Mouse (Mus musculus): Measurements from ENCODE around the gene Greb1. TPM values are rescaled to one million over a fixed set of nuclear protein-coding genes. Genes with fewer than 3 reads are reported as not detected.

The Greb1 gene
- 0.59 and 0.74 TPM in 2 replicates for polyA plus RNA-seq (2015; fragmentation: Nextera tagmentation; extraction: Ambion mirVana)

DNA sequence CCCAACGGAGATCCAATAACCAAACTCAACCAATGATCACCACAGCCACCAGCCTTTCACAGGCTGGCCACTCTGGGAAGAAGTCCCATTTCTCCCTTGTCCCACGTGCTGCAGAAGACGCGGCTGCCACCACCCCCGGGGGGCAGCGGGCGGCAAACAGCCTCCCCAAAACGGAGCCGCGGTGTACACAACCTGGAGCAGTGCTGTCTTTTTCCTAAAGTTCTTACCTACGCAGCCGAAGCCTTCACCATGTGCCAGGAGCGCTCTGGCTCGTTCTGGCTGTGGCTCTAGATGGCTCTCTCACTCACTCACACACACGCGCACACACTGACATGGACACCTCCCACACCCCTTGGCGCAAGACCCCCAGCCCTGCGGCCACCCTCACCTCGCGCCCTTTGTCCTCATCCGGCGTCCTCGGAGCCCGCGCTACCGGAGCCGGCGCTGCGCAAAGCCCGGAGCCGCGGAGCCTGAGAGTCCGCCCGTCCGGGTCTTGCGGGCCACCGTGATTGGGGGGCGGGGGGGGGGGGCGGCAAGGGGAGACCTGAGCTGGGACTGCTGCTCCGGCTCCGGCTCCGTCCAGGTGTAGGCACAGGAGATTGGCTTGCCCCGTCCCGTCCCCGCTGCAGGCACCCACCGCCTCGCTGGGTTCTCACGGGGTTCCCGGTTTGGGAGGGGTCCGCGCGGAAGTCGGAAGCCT is at the start of gene Greb1:
Gene Greb1, minus strand, starts transcription at position 628 of the 700 bp plus-strand sequence.
- no peak within 1 kb of the TSS; the same call in 1 of the 2 replicates for H3K9ac ChIP-seq
- no peaks in the 10 kb centered on the region for H3K4me1 ChIP-seq (replicated peaks)
- peaks cover 57% of the 10 kb centered on the region for H3K27me3 ChIP-seq
- no peaks in the 10 kb centered on the region for H3K9me3 ChIP-seq (replicated peaks)
- no peaks in the 10 kb centered on the region for H3K36me3 ChIP-seq (replicated peaks)
- under 1% methylated on average over 53 of the region's 53 CpGs for WGBS (ENCODE audit: insufficient replicate concordance)
- peak; percentile 31 for ATAC-seq (ENCODE audit: insufficient read depth)
- peak within 1 kb of the TSS; percentile 50 for H3K4me3 ChIP-seq (replicated peaks)
- no peak within 1 kb of the TSS for H3K27ac ChIP-seq (replicated peaks)
- peak within 1 kb of the TSS; percentile 63 for H3K4me2 ChIP-seq

DNA sequence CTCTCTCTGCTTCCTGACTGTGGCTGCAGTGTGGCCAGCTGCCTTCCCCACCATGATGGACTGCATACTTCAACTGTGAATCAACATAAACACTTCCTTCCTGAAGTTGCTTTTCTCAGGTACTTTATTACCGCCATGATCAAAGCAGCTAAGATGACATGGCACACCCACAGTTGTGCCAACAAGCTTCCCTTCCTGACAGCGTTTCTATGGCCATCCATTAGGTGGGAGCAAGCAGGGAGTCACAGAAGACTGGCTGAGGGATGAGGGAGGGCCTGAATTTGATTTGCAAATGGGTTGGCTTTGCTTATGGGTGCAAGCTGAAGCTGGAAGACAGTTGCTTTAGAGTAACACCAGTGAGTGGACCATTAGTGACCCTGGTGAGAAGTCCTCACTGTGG is 49.1 kb upstream of the Greb1 start:
- Histone ChIP-seq H3K27ac (replicated peaks) (no peak overlapping the region), H3K9ac (no peak overlapping the region), H3K27me3 (no peaks in the 10 kb centered on the region), H3K4me2 (no peak overlapping the region), H3K36me3 (replicated peaks) (no peaks in the 10 kb centered on the region), H3K9me3 (replicated peaks) (no peaks in the 10 kb centered on the region), H3K4me1 (replicated peaks) (peaks cover 4% of the 10 kb centered on the region; the same call in 1 of the 2 replicates), H3K4me3 (replicated peaks) (no peak overlapping the region)
- no peak for ATAC-seq (ENCODE audit: insufficient read depth)
- WGBS (ENCODE audit: insufficient replicate concordance): 36% methylated on average over 2 of the region's 2 CpGs

DNA sequence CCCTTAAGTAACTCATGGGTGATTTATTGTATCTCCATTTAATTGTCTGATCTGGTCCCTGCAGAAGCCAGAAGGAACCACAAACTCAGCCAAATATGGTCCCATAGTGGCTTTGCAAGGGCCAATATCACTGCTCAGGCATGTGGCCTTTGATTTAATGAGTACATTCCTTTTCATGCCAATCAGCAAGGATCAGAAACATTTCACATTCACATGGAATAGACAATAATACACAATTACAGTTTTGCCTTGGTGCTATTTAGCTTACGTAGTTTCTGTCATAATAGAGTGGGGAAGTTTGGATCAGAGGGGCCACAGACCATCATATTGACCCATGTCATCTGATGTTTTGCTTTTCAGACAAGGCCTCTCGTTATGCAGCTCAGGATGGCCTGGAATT is 47.8 kb upstream of the Greb1 start:
- no peak for ATAC-seq (ENCODE audit: insufficient read depth)
- 69% methylated on average over 2 of the region's 2 CpGs for WGBS (ENCODE audit: insufficient replicate concordance)
- H3K4me2 ChIP-seq: no peak overlapping the region
- H3K27me3 ChIP-seq: no peaks in the 10 kb centered on the region
- no peak overlapping the region for H3K4me3 ChIP-seq (replicated peaks)
- no peaks in the 10 kb centered on the region for H3K9me3 ChIP-seq (replicated peaks)
- no peaks in the 10 kb centered on the region for H3K36me3 ChIP-seq (replicated peaks)
- H3K27ac ChIP-seq (replicated peaks): no peak overlapping the region
- no peak overlapping the region for H3K9ac ChIP-seq
- H3K4me1 ChIP-seq (replicated peaks): peaks cover 4% of the 10 kb centered on the region; the same call in 1 of the 2 replicates

DNA sequence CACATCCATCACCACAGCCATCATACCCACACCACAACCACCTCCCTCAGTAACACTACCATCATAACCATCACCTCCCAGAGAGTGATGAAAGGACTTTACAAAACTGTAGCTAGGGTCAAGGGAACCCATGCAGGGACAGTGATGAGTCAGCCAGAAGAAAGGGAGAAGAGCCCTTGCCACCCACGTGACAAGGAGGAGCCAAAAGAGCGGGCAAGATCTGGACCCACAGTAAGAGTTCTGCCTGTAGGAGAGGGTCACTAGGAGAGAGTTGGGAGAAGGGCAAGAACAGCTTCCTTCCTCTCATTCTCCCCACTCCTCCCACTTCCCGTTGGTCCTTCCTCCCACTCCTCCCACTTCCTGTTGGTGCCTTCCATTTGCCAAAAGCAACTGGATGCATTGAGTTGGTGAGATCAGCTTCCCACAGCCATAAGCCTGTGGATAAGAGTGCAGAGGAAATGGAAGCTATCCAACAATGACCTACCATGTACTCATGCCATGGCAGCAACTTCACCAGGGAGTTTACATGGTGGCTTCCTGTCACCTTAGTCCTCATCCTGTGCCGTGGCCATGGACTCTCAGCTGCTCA is 46.6 kb upstream of the Greb1 start:
- H3K9ac ChIP-seq: no peak overlapping the region
- no peaks in the 10 kb centered on the region for H3K27me3 ChIP-seq
- H3K4me2 ChIP-seq: no peak overlapping the region
- no peak for ATAC-seq (ENCODE audit: insufficient read depth)
- H3K9me3 ChIP-seq (replicated peaks): no peaks in the 10 kb centered on the region
- no peak overlapping the region for H3K27ac ChIP-seq (replicated peaks)
- H3K36me3 ChIP-seq (replicated peaks): no peaks in the 10 kb centered on the region
- no peak overlapping the region for H3K4me3 ChIP-seq (replicated peaks)
- H3K4me1 ChIP-seq (replicated peaks): peaks cover 4% of the 10 kb centered on the region; the same call in 1 of the 2 replicates
- WGBS (ENCODE audit: insufficient replicate concordance): 36% methylated on average over 4 of the region's 4 CpGs

DNA sequence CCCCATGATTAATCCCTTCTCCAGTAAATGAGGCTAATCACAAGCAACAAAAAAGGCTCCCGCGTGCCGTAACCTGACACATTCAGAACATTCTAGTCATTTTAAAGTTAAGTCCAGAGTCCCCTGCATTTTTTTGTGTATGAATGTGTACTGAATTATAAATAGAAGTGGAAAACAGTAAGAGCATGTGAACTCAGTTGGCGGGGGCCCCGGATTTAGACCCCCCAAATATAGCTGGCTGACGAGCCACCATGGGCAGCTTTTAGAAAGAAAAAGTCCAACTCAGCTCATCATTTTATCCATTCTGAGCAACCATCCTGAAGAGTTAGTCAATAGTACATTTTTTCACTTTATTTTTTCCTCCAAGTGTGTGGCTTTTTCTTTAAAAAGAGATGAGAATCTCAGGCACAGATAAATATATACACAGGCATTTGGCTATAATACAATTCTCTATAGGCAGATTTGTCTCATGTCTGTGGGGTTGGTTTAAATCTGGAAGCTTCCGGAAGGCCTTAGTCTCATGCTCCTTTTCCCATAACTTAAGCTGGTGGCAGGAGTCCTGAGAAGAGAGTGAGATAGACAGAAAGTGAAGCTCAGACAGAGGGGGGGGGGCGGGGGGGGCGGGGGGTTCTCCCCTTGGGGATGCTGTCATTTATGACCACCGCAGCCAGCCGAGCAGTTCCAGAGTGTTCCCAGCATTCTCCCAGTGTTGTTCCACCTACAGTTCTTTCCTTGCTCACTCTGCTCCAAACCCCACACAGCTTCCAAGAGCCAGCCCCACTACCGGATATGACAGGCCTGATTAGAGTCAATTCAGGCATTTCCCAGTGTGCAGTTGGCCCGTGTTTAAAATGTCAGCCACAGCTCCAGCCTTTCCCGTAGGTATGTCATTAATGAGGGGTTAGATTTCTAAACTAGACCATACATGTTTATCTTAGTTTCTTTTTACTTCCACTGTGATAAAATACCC is 44.2 kb upstream of the Greb1 start:
- Histone ChIP-seq H3K4me3 (replicated peaks) (no peak overlapping the region), H3K9me3 (replicated peaks) (no peaks in the 10 kb centered on the region), H3K27me3 (no peaks in the 10 kb centered on the region), H3K36me3 (replicated peaks) (no peaks in the 10 kb centered on the region), H3K9ac (no peak overlapping the region), H3K4me2 (no peak overlapping the region), H3K27ac (replicated peaks) (no peak overlapping the region), H3K4me1 (replicated peaks) (no peaks in the 10 kb centered on the region)
- ATAC-seq (ENCODE audit: insufficient read depth): no peak
- 55% methylated on average over 14 of the region's 14 CpGs for WGBS (ENCODE audit: insufficient replicate concordance)

DNA sequence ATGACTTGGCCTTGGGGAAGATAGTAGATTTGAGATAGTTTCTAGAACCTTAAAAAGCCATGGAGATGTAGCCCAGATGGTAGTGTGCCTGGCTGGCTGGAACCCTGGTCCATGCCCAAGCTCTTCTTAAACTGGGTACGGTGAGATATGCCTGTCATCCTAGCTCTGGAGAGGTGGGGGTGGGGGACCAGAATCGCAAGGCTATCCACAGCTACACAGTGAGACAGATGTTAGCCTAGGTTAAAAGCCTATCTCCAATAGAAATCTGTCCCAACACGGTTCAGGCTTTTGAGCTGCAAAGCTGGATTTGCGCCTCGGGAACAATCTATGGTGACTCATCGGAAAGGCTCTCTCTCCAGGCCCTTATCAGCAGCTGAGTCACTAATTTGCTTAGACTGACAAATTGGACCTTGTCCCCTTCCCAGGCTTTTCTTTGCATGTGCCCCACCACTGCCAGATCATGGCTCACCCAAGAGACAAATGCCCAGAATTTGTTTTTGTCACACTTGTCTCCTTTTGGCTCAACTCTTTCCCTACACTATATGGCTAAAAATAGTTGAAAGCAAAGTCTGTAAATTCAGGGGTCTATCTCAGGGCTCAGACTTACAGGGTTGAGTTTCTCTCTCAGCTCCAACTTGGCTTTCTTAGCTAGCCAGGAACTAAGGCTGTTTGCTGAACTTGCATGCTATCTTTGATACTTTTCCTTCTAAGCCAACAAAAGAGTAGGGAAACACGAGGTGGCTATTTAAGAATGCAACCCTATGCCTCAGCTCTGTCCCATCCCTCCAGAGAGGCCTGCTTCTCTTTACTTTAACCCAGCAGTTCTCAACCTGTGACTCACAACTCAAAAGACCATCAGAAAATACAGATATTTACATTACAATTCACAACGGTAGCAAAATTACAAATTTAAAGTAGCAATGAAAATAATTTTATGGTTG is 40.4 kb upstream of the Greb1 start:
- H3K36me3 ChIP-seq (replicated peaks): no peaks in the 10 kb centered on the region
- no peaks in the 10 kb centered on the region for H3K9me3 ChIP-seq (replicated peaks)
- 32% methylated on average over 8 of the region's 8 CpGs for WGBS (ENCODE audit: insufficient replicate concordance)
- H3K27me3 ChIP-seq: no peaks in the 10 kb centered on the region
- no peak overlapping the region for H3K9ac ChIP-seq
- H3K4me3 ChIP-seq (replicated peaks): no peak overlapping the region
- H3K27ac ChIP-seq (replicated peaks): no peak overlapping the region
- H3K4me1 ChIP-seq (replicated peaks): no peaks in the 10 kb centered on the region
- ATAC-seq (ENCODE audit: insufficient read depth): no peak; the same call in 1 of the 2 replicates
- no peak overlapping the region for H3K4me2 ChIP-seq

DNA sequence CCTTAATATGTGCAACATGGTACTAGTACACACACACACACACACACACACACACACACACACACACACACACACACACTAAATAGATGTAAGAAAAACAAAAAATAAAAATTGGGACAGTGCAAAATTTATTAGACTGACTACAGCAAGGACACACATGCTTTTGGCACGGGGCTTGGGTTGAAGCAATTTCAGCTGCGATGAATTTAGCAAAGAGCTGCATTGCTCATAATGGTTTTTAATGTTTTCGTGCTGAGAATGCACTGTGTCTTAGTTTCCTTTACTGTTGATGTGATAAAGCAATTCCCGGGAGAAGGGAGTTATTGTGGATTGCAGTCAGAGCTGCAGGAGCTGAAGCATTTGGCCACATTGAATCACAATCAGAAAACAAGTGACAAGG is 37.1 kb upstream of the Greb1 start:
- H3K9me3 ChIP-seq (replicated peaks): no peaks in the 10 kb centered on the region
- ATAC-seq (ENCODE audit: insufficient read depth): no peak
- no peak overlapping the region for H3K4me2 ChIP-seq
- no peak overlapping the region for H3K27ac ChIP-seq (replicated peaks)
- H3K27me3 ChIP-seq: no peaks in the 10 kb centered on the region
- no peak overlapping the region for H3K4me3 ChIP-seq (replicated peaks)
- no peaks in the 10 kb centered on the region for H3K36me3 ChIP-seq (replicated peaks)
- 70% methylated on average over 4 of the region's 4 CpGs for WGBS (ENCODE audit: insufficient replicate concordance)
- H3K4me1 ChIP-seq (replicated peaks): no peaks in the 10 kb centered on the region
- no peak overlapping the region for H3K9ac ChIP-seq

DNA sequence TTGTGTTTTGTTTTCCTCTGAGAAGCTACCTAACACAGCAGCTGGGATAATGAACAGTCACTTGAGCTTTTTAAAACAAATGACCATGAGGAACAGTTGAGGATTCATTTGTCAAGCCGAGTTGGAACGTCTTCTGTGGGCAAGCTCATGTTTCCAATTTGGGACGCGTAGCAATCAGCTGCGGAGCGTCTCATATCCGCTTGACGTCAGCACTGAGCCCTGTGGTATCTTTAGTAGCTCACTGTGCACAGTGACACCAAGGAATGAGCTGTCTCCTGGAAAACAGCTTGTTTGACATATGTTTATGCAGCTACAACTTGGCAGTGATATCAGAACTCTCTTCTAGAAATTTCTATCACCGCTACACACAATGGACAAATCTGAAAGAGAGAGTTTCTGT is 35.5 kb upstream of the Greb1 start:
- H3K27me3 ChIP-seq: no peaks in the 10 kb centered on the region
- H3K36me3 ChIP-seq (replicated peaks): no peaks in the 10 kb centered on the region
- no peak overlapping the region for H3K27ac ChIP-seq (replicated peaks)
- no peak overlapping the region for H3K9ac ChIP-seq
- H3K9me3 ChIP-seq (replicated peaks): no peaks in the 10 kb centered on the region
- no peak overlapping the region for H3K4me2 ChIP-seq
- no peak overlapping the region for H3K4me3 ChIP-seq (replicated peaks)
- ATAC-seq (ENCODE audit: insufficient read depth): no peak
- 58% methylated on average over 9 of the region's 9 CpGs for WGBS (ENCODE audit: insufficient replicate concordance)
- no peaks in the 10 kb centered on the region for H3K4me1 ChIP-seq (replicated peaks)

DNA sequence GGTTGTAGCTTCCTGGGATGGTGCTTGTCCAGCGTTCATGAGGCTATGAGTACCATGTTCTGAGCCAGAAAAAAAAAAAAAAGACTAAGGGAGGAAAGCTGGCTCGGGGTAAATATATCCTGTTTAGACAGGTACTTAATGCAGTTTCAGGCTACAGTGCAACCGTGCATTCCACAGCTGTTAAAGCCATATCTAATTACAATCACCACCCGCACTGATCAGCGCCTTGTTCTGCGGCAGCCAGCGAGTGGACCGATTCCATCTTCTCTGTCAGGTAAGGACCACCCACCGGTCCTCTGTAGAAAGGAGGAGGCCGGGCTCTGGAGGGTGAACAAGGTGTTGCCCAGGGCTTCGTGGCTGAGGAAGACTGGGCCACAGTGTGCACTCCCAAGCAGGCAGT is 34.0 kb upstream of the Greb1 start:
- Histone ChIP-seq H3K27ac (replicated peaks) (no peak overlapping the region), H3K4me3 (replicated peaks) (no peak overlapping the region), H3K4me2 (no peak overlapping the region), H3K4me1 (replicated peaks) (0 out of 2 replicates have a peak, but pooled peaks cover 2% of the 10 kb centered on the region), H3K9ac (no peak overlapping the region), H3K9me3 (replicated peaks) (no peaks in the 10 kb centered on the region), H3K36me3 (replicated peaks) (no peaks in the 10 kb centered on the region), H3K27me3 (no peaks in the 10 kb centered on the region)
- WGBS (ENCODE audit: insufficient replicate concordance): 69% methylated on average over 11 of the region's 11 CpGs
- no peak for ATAC-seq (ENCODE audit: insufficient read depth)

DNA sequence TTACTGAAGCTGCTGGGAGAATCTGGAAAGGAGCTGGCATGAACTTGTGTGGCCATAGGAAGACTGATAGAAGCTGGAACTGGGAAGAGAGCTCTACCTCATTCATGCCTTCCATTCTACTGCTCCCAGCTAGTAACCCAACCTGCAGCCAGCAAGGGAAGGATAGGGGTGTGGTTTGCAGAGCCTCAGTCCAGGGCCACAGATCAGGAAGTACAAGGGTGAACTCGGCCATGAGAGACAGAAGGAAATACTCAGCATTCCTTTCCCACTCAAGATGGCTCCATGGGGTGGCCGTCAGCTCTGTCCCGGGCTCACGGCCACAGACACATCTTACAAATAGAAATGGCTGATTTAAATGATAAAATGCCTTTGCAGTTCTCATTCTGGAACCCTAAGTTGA is 30.4 kb upstream of the Greb1 start:
- H3K4me1 ChIP-seq (replicated peaks): 0 out of 2 replicates have a peak, but pooled peaks cover 2% of the 10 kb centered on the region
- WGBS (ENCODE audit: insufficient replicate concordance): 45% methylated on average over 4 of the region's 4 CpGs
- ATAC-seq (ENCODE audit: insufficient read depth): no peak
- no peak overlapping the region for H3K9ac ChIP-seq
- 0 out of 2 replicates have a peak, but pooled peaks cover 2% of the 10 kb centered on the region for H3K36me3 ChIP-seq (replicated peaks)
- no peaks in the 10 kb centered on the region for H3K9me3 ChIP-seq (replicated peaks)
- no peak overlapping the region for H3K4me2 ChIP-seq
- H3K4me3 ChIP-seq (replicated peaks): no peak overlapping the region
- no peak overlapping the region for H3K27ac ChIP-seq (replicated peaks)
- no peaks in the 10 kb centered on the region for H3K27me3 ChIP-seq
